Mouse (Mus musculus): ENCODE measurements around the gene Vsir. TPM values are rescaled to one million over a fixed set of nuclear protein-coding genes. Genes with fewer than 3 reads are reported as not detected.

The Vsir gene
- total RNA-seq, 2 experiments from 2014 or later, result 11.3 to 13.3 TPM

Other genes with a start within 250 kb of the Vsir start
- gene Spock2, start 240.6 kb upstream of the Vsir start, total RNA-seq (2021), result 10 to 100 TPM; 10.3 to 16.2 TPM
- gene Chst3, start 127.6 kb upstream of the Vsir start, total RNA-seq (2021), result 1 to 10 TPM in 1 of 2 experiments, under 1 TPM in 1; 0.74 to 1.5 TPM
- 1,000 to 10,000 TPM; 1,306 to 1,321 TPM for gene Psap, start 69.2 kb upstream of the Vsir start, total RNA-seq (2021)
- gene Gm17455, start 52.9 kb downstream of the Vsir start, total RNA-seq (2021), result not detected

All from heart, adult 18-20 months (tissue).